ENCODE assay signal across 12 mouse cellular contexts in the genomic region with DNA sequence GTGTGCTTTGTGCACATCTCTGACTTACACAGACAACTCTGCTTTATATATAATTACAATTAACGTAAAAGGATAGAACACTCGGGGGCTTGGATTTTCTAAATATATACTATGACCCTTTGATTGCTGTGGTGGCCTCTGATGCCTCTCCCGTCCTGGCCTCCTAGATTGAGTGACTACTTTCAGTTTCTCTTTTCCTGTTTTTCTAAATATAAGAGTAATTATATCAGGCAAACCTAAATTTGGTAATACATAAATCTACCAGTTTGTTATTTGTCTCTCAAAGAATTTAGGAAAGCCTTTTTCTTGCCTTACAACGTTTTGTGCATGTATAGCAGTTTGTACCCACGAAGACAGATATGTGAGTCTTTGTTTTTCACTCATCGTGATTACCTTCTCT.
DNase-seq lines count a peak whose midpoint lies in the region; ATAC-seq lines count a peak whose summit lies in the region.
"Had no signal": no experiment of that assay in that cellular context is flagged by ENCODE, and none has a peak within 500 bp of the region (broad histone marks: within the 10 kb centered on the region; RNA-seq: fewer than 3 reads in every experiment).

No protein-coding gene starts in this region.

- H3K4me3 ChIP-seq in heart, embryonic 10.5 days: no peak overlapping the region
- H3K4me3 ChIP-seq in embryonic facial prominence, embryonic 15.5 days (replicated peaks): peak overlapping the region; percentile 18
- H3K4me3 ChIP-seq in liver, embryonic 16.5 days (ENCODE audit: low read depth, low read length): 0 out of 2 replicates have a peak overlapping the region, but pooled peaks have one; percentile 15

- 0 out of 2 replicates have a peak overlapping the region, but pooled peaks have one; percentile 42 for H3K27ac ChIP-seq in heart, embryonic 10.5 days
- H3K27ac ChIP-seq in embryonic facial prominence, embryonic 15.5 days (replicated peaks): peak overlapping the region; percentile 55
- H3K27ac ChIP-seq in liver, embryonic 16.5 days (ENCODE audit: low read length): no peak overlapping the region

- H3K9ac ChIP-seq in embryonic facial prominence, embryonic 15.5 days: no peak overlapping the region
- H3K9ac ChIP-seq in liver, embryonic 16.5 days (ENCODE audit: low read depth, low read length): no peak overlapping the region

- H3K4me1 ChIP-seq in heart, embryonic 10.5 days: peaks cover 7% of the 10 kb centered on the region; the same call in 1 of the 2 replicates
- H3K4me1 ChIP-seq in embryonic facial prominence, embryonic 15.5 days: peaks cover 8% of the 10 kb centered on the region
- no peaks in the 10 kb centered on the region for H3K4me1 ChIP-seq in liver, embryonic 16.5 days (ENCODE audit: control insufficient read depth, low read depth, low read length)

- WGBS in heart, embryonic 10.5 days: 69% methylated on average over 6 of the region's 6 CpGs
- WGBS in embryonic facial prominence, embryonic 15.5 days: 49% methylated on average over 6 of the region's 6 CpGs
- 35% methylated on average over 6 of the region's 6 CpGs for WGBS in liver, embryonic 16.5 days (ENCODE audit: insufficient replicate concordance)

- H3K4me2 ChIP-seq in embryonic facial prominence, embryonic 15.5 days (replicated peaks): peak overlapping the region; percentile 19; the same call in 1 of the 2 replicates
- H3K4me2 ChIP-seq in liver, embryonic 16.5 days (ENCODE audit: low read depth, low read length): peak overlapping the region; percentile 24; the same call in 1 of the 2 replicates

- no peaks in the 10 kb centered on the region for H3K9me3 ChIP-seq in heart, embryonic 10.5 days
- no peaks in the 10 kb centered on the region for H3K9me3 ChIP-seq in embryonic facial prominence, embryonic 15.5 days (replicated peaks)
- H3K9me3 ChIP-seq in liver, embryonic 16.5 days (replicated peaks; ENCODE audit: control insufficient read depth, low read length): no peaks in the 10 kb centered on the region

- DNase-seq in heart, embryonic 10.5 days (ENCODE audit: low spot score): no peak
- DNase-seq in heart, postnatal 14 days: no peak
- peak; percentile 64 for DNase-seq in 416B (ENCODE audit: low read depth)
- no peak for DNase-seq in right cerebral cortex, adult 18-20 months
- DNase-seq in embryo, embryonic 10.5 days (ENCODE audit: low spot score): no peak
- DNase-seq in ovary, adult 18-20 months (ENCODE audit: low spot score): no peak
- DNase-seq: cerebellum, postnatal 25 days; kidney, adult 18-20 months; spleen, adult 18-20 months had no signal

- no peaks in the 10 kb centered on the region for H3K36me3 ChIP-seq in heart, embryonic 10.5 days
- 0 out of 2 replicates have a peak, but pooled peaks cover 2% of the 10 kb centered on the region for H3K36me3 ChIP-seq in embryonic facial prominence, embryonic 15.5 days
- H3K36me3 ChIP-seq in liver, embryonic 16.5 days (ENCODE audit: control insufficient read depth, insufficient read depth): no peaks in the 10 kb centered on the region

- ATAC-seq in embryonic facial prominence, embryonic 15.5 days (ENCODE audit: insufficient number of reproducible peaks, low FRiP score, low TSS enrichment, low read depth): no peak
- ATAC-seq in liver, embryonic 16.5 days (ENCODE audit: low read depth): no peak
- ATAC-seq: forebrain, embryonic 16.5 days had no signal

- intact Hi-C loops in heart, postnatal 14 days (cut with DNase I): no loop called here

- H3K27me3 ChIP-seq in heart, embryonic 10.5 days (ENCODE audit: insufficient read depth, poor library complexity, severe bottlenecking): no peaks in the 10 kb centered on the region
- H3K27me3 ChIP-seq in embryonic facial prominence, embryonic 15.5 days: no peaks in the 10 kb centered on the region
- no peaks in the 10 kb centered on the region for H3K27me3 ChIP-seq in liver, embryonic 16.5 days (ENCODE audit: control insufficient read depth, insufficient read depth, low read depth, low read length)
